ENCODE assay signal across 8 mouse cellular contexts in genomic region chr10:24961112-24961511, GRCm38 (mm10). TPM values are rescaled to one million over a fixed set of nuclear protein-coding genes. Genes with fewer than 3 reads are reported as not detected.
A peak's percentile ranks its signal among the peaks of the same experiment; 100 is the strongest.
DNase-seq lines count a peak whose midpoint lies in the region; ATAC-seq lines count a peak whose summit lies in the region.

No protein-coding gene starts in this region.

- H3K4me2 ChIP-seq in forebrain, embryonic 15.5 days (replicated peaks): no peak overlapping the region
- H3K4me2 ChIP-seq in forebrain, embryonic 12.5 days: no peak overlapping the region
- H3K4me2 ChIP-seq in neural tube, embryonic 13.5 days: no peak overlapping the region
- no peak overlapping the region for H3K4me2 ChIP-seq in hindbrain, embryonic 15.5 days

- DNase-seq in neural tube, embryonic 10.5 days (ENCODE audit: extremely low spot score, low spot score): no peak
- no peak for DNase-seq in heart, embryonic 10.5 days (ENCODE audit: low spot score)
- DNase-seq in spleen, adult 18-20 months: no peak
- DNase-seq in kidney, postnatal 10 days: no peak

- 0 out of 2 replicates have a peak, but pooled peaks have one; percentile 47 for ATAC-seq in forebrain, embryonic 15.5 days (replicated peaks)
- no peak for ATAC-seq in forebrain, embryonic 12.5 days (ENCODE audit: low FRiP score)
- ATAC-seq in neural tube, embryonic 13.5 days (ENCODE audit: low read depth): peak; percentile 57; the same call in 1 of the 2 replicates
- ATAC-seq in hindbrain, embryonic 15.5 days (ENCODE audit: low FRiP score, low read depth): peak; percentile 74; the same call in 1 of the 2 replicates

- H3K27me3 ChIP-seq in forebrain, embryonic 15.5 days: no peaks in the 10 kb centered on the region
- no peaks in the 10 kb centered on the region for H3K27me3 ChIP-seq in forebrain, embryonic 12.5 days
- peaks cover 5% of the 10 kb centered on the region; the same call in 1 of the 2 replicates for H3K27me3 ChIP-seq in neural tube, embryonic 13.5 days
- H3K27me3 ChIP-seq in hindbrain, embryonic 15.5 days: no peaks in the 10 kb centered on the region
- H3K27me3 ChIP-seq in heart, embryonic 10.5 days (ENCODE audit: insufficient read depth, poor library complexity, severe bottlenecking): no peaks in the 10 kb centered on the region

- H3K36me3 ChIP-seq in forebrain, embryonic 15.5 days: no peaks in the 10 kb centered on the region
- no peaks in the 10 kb centered on the region for H3K36me3 ChIP-seq in forebrain, embryonic 12.5 days (replicated peaks)
- no peaks in the 10 kb centered on the region for H3K36me3 ChIP-seq in neural tube, embryonic 13.5 days
- H3K36me3 ChIP-seq in hindbrain, embryonic 15.5 days: no peaks in the 10 kb centered on the region
- H3K36me3 ChIP-seq in heart, embryonic 10.5 days: no peaks in the 10 kb centered on the region

- no peak overlapping the region for H3K9ac ChIP-seq in forebrain, embryonic 15.5 days (replicated peaks)
- H3K9ac ChIP-seq in forebrain, embryonic 12.5 days: no peak overlapping the region
- no peak overlapping the region for H3K9ac ChIP-seq in neural tube, embryonic 13.5 days
- H3K9ac ChIP-seq in hindbrain, embryonic 15.5 days: no peak overlapping the region

- H3K4me3 ChIP-seq in forebrain, embryonic 15.5 days: no peak overlapping the region
- no peak overlapping the region for H3K4me3 ChIP-seq in forebrain, embryonic 12.5 days (replicated peaks)
- H3K4me3 ChIP-seq in neural tube, embryonic 13.5 days: no peak overlapping the region
- no peak overlapping the region for H3K4me3 ChIP-seq in hindbrain, embryonic 15.5 days
- no peak overlapping the region for H3K4me3 ChIP-seq in heart, embryonic 10.5 days

- H3K27ac ChIP-seq in forebrain, embryonic 15.5 days (replicated peaks): no peak overlapping the region
- H3K27ac ChIP-seq in forebrain, embryonic 12.5 days: no peak overlapping the region
- H3K27ac ChIP-seq in neural tube, embryonic 13.5 days (replicated peaks): no peak overlapping the region
- H3K27ac ChIP-seq in hindbrain, embryonic 15.5 days (replicated peaks): no peak overlapping the region
- H3K27ac ChIP-seq in heart, embryonic 10.5 days: no peak overlapping the region

- no peaks in the 10 kb centered on the region for H3K9me3 ChIP-seq in forebrain, embryonic 15.5 days
- H3K9me3 ChIP-seq in forebrain, embryonic 12.5 days: no peaks in the 10 kb centered on the region
- no peaks in the 10 kb centered on the region for H3K9me3 ChIP-seq in neural tube, embryonic 13.5 days
- no peaks in the 10 kb centered on the region for H3K9me3 ChIP-seq in hindbrain, embryonic 15.5 days
- H3K9me3 ChIP-seq in heart, embryonic 10.5 days: no peaks in the 10 kb centered on the region

- H3K4me1 ChIP-seq in forebrain, embryonic 15.5 days: peaks cover 11% of the 10 kb centered on the region
- no peaks in the 10 kb centered on the region for H3K4me1 ChIP-seq in forebrain, embryonic 12.5 days
- peaks cover 14% of the 10 kb centered on the region for H3K4me1 ChIP-seq in neural tube, embryonic 13.5 days (replicated peaks)
- H3K4me1 ChIP-seq in hindbrain, embryonic 15.5 days (replicated peaks): peaks cover 4% of the 10 kb centered on the region
- peaks cover 17% of the 10 kb centered on the region for H3K4me1 ChIP-seq in heart, embryonic 10.5 days

- 45% methylated on average over 2 of the region's 2 CpGs for WGBS in forebrain, embryonic 15.5 days
- WGBS in forebrain, embryonic 12.5 days: 40% methylated on average over 2 of the region's 2 CpGs
- 47% methylated on average over 2 of the region's 2 CpGs for WGBS in neural tube, embryonic 13.5 days
- 49% methylated on average over 2 of the region's 2 CpGs for WGBS in hindbrain, embryonic 15.5 days
- 44% methylated on average over 2 of the region's 2 CpGs for WGBS in heart, embryonic 10.5 days

RNA-seq across cellular contexts. Expression of gene Arg1, which starts 33.8 kb away (rescaled TPM):
- 0.65 and 0.66 TPM in 2 replicates for polyA plus RNA-seq in forebrain, embryonic 15.5 days (2015; fragmentation: Nextera tagmentation; extraction: Ambion mirVana)
- polyA plus RNA-seq in forebrain, embryonic 12.5 days (2016; fragmentation: Nextera tagmentation; extraction: Ambion mirVana): 1.8 and 2.9 TPM in 2 replicates
- polyA plus RNA-seq in neural tube, embryonic 13.5 days (2015; fragmentation: Nextera tagmentation; extraction: Ambion mirVana): 5.2 and 7.3 TPM in 2 replicates
- 2.1 and 2.8 TPM in 2 replicates for polyA plus RNA-seq in hindbrain, embryonic 15.5 days (2015; fragmentation: Nextera tagmentation; extraction: Ambion mirVana)
- polyA plus RNA-seq in heart, embryonic 10.5 days (2016; fragmentation: Nextera tagmentation; extraction: Ambion mirVana): 1.4 and 12.7 TPM in 2 replicates
